Comparison of ENCODE assay signal across 15 mouse cellular contexts in the genomic region with DNA sequence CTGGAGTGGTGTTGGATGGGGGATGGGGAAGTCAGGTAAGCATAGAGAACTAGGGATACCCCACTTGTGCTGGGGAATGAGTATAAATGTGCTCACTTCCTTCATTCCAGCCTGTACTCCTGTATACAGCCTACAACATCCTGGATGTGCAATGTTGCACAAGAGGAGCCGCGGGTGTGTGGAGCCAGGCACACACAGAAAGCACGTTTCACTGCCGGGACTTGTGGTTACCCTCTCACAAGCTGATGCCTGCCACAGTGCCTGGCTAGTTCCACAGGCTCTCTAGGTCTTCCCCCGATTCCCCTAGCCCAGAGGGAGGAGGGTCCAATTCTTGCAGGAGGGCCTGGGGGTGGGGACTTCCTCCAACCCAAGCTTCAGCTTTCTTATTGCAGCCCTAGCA. TPM values are rescaled to one million over a fixed set of nuclear protein-coding genes. Genes with fewer than 3 reads are reported as not detected.
DNase-seq lines count a peak whose midpoint lies in the region; ATAC-seq and TF ChIP-seq lines count a peak whose summit lies in the region.
"Had no signal": no experiment of that assay in that cellular context is flagged by ENCODE, and none has a peak within 500 bp of the region (broad histone marks: within the 10 kb centered on the region; RNA-seq: fewer than 3 reads in every experiment).

No protein-coding gene starts in this region.

- no peak overlapping the region for H3K27ac ChIP-seq in hindbrain, embryonic 11.5 days (ENCODE audit: low read depth, low read length)
- no peak overlapping the region for H3K27ac ChIP-seq in hindbrain, embryonic 12.5 days
- H3K27ac ChIP-seq in liver, embryonic 15.5 days (replicated peaks) = no peak overlapping the region

- H3K27me3 ChIP-seq in hindbrain, embryonic 11.5 days (ENCODE audit: control insufficient read depth, insufficient read depth, low read length) = peaks cover 98% of the 10 kb centered on the region
- peaks cover 100% of the 10 kb centered on the region for H3K27me3 ChIP-seq in hindbrain, embryonic 12.5 days
- H3K27me3 ChIP-seq in E14TG2a.4 (ENCODE audit: insufficient read depth, low read length) = peaks cover 81% of the 10 kb centered on the region
- H3K27me3 ChIP-seq in liver, embryonic 15.5 days = peaks cover 99% of the 10 kb centered on the region

- no peak overlapping the region for H3K4me2 ChIP-seq in hindbrain, embryonic 11.5 days (replicated peaks; ENCODE audit: low read depth, low read length)
- H3K4me2 ChIP-seq in hindbrain, embryonic 12.5 days (replicated peaks) = no peak overlapping the region
- peak overlapping the region; percentile 29; the same call in 1 of the 2 replicates for H3K4me2 ChIP-seq in liver, embryonic 15.5 days

- H3K4me3 ChIP-seq in hindbrain, embryonic 11.5 days (ENCODE audit: low read depth, low read length) = no peak overlapping the region
- H3K4me3 ChIP-seq in hindbrain, embryonic 12.5 days = no peak overlapping the region
- 0 out of 2 replicates have a peak overlapping the region, but pooled peaks have one; percentile 32 for H3K4me3 ChIP-seq in E14TG2a.4 (replicated peaks; ENCODE audit: low read length)
- H3K4me3 ChIP-seq in liver, embryonic 15.5 days (replicated peaks) = no peak overlapping the region
- H3K4me3 ChIP-seq: erythroblast, embryonic 14.5 days; myocyte had no signal

- no peak overlapping the region for H3K9ac ChIP-seq in hindbrain, embryonic 11.5 days (ENCODE audit: low read depth, low read length)
- no peak overlapping the region for H3K9ac ChIP-seq in hindbrain, embryonic 12.5 days
- no peak overlapping the region for H3K9ac ChIP-seq in liver, embryonic 15.5 days

- no peak for TF ChIP-seq CTCF in E14TG2a.4 (conservative IDR thresholded peaks at IDR 0.05; ENCODE audit: low read length)

- peak; percentile 34 for DNase-seq in hindbrain, embryonic 11.5 days (ENCODE audit: low spot score)
- no peak for DNase-seq in right cerebral cortex, postnatal 25 days
- no peak for DNase-seq in left cerebral cortex, postnatal 14 days (ENCODE audit: low spot score in 2 of 2)
- no peak for DNase-seq in adrenal gland, adult (ENCODE audit: inconsistent age in 2 of 2, low spot score in 1 of 2)
- DNase-seq: thymus, adult 18-20 months had no signal

- intact Hi-C loops in left cerebral cortex, postnatal 14 days (cut with DNase I) = loop anchor here (2.0 kb wide), 2 partner anchors 44 to 86 kb away; a partner anchor contains a TSS

- 3% methylated on average over 5 of the region's 5 CpGs for WGBS in hindbrain, embryonic 11.5 days
- WGBS in hindbrain, embryonic 12.5 days = 0% methylated on average over 5 of the region's 5 CpGs
- 3% methylated on average over 5 of the region's 5 CpGs for WGBS in liver, embryonic 15.5 days (ENCODE audit: insufficient replicate concordance)

- H3K36me3 ChIP-seq in hindbrain, embryonic 11.5 days (ENCODE audit: control insufficient read depth, insufficient read depth, low read length) = no peaks in the 10 kb centered on the region
- H3K36me3 ChIP-seq in hindbrain, embryonic 12.5 days = no peaks in the 10 kb centered on the region
- H3K36me3 ChIP-seq in E14TG2a.4 (ENCODE audit: insufficient read depth, low read length) = no peaks in the 10 kb centered on the region
- no peaks in the 10 kb centered on the region for H3K36me3 ChIP-seq in liver, embryonic 15.5 days (replicated peaks)

- no peaks in the 10 kb centered on the region for H3K9me3 ChIP-seq in hindbrain, embryonic 11.5 days (ENCODE audit: control insufficient read depth, low read length)
- no peaks in the 10 kb centered on the region for H3K9me3 ChIP-seq in hindbrain, embryonic 12.5 days (replicated peaks)
- H3K9me3 ChIP-seq in E14TG2a.4 (ENCODE audit: low read length) = no peaks in the 10 kb centered on the region
- H3K9me3 ChIP-seq in liver, embryonic 15.5 days (replicated peaks) = no peaks in the 10 kb centered on the region

- ATAC-seq in hindbrain, embryonic 11.5 days (ENCODE audit: low FRiP score) = no peak
- no peak for ATAC-seq in hindbrain, embryonic 12.5 days (ENCODE audit: low FRiP score)
- ATAC-seq in common myeloid progenitor, adult 5-6 weeks (replicated peaks; ENCODE audit: low read depth, poor library complexity, severe bottlenecking) = peak; percentile 47
- ATAC-seq in liver, embryonic 15.5 days (ENCODE audit: insufficient read depth) = no peak

- no peaks in the 10 kb centered on the region for H3K4me1 ChIP-seq in hindbrain, embryonic 11.5 days (replicated peaks; ENCODE audit: control insufficient read depth, insufficient read depth, low read length)
- no peaks in the 10 kb centered on the region for H3K4me1 ChIP-seq in hindbrain, embryonic 12.5 days
- peaks cover 53% of the 10 kb centered on the region for H3K4me1 ChIP-seq in E14TG2a.4 (replicated peaks; ENCODE audit: low read depth, low read length)
- H3K4me1 ChIP-seq in liver, embryonic 15.5 days (replicated peaks) = peaks cover 7% of the 10 kb centered on the region

RNA-seq across cellular contexts. Expression of a gene that starts 10.0 kb away (rescaled TPM):
- 2.2 and 4.0 TPM in 2 replicates for polyA plus RNA-seq in hindbrain, embryonic 11.5 days (2014; fragmentation: Nextera tagmentation; extraction: Ambion mirVana)
- 6.5 and 12.4 TPM in 2 replicates for polyA plus RNA-seq in hindbrain, embryonic 12.5 days (2016; fragmentation: Nextera tagmentation; extraction: Ambion mirVana)
- total RNA-seq in common myeloid progenitor, adult 5-6 weeks (2017) = not detected in 2 replicates
- not detected in 2 replicates for polyA plus RNA-seq in liver, embryonic 15.5 days (2015; fragmentation: Nextera tagmentation; extraction: Ambion mirVana)
- not detected for total RNA-seq in left cerebral cortex, postnatal 14 days (2021)
- total RNA-seq: left cerebral cortex, postnatal 4 days had no signal
- polyA plus RNA-seq: erythroblast, embryonic 14.5 days; frontal cortex, adult 2 months; kidney, adult 2 months; myocyte; small intestine, adult 2 months had no signal
